Mouse (Mus musculus): ENCODE measurements around the gene Akap10. TPM values are rescaled to one million over a fixed set of nuclear protein-coding genes. Genes with fewer than 3 reads are reported as not detected.

Gene Akap10
- total RNA-seq, 2 experiments from 2014 or later = 16.4 to 17.4 TPM

DNA sequence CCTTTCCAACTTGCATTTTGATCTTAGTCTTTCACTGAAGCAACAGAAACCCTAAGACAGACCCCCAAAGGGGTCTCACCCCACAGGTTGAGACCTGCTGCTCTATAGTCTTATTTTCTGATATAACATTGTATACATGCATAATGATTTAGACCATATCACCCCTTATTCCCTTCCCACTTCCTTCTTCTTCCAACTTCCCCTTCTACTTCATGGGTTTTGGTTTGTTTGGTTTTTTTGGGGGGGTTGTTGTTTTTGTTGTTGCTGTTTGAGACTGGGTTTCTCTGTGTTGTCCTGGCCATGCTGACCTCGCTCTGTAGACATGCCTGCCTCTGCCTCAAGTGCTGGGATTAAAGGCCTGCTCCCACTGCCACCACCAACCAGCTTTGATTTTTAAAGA lies 90.9 kb downstream of the Akap10 start:
- DNase-seq (ENCODE audit: low spot score in 2 of 2) = no peak

Other genes starting within 250 kb of the Akap10 start
- under 1 TPM; 0.34 to 0.36 TPM for gene Fam83g, start 246.2 kb downstream of the Akap10 start, total RNA-seq (2021)
- not detected for gene Slc5a10, start 209.4 kb downstream of the Akap10 start, total RNA-seq (2021)
- 10 to 100 TPM; 12.2 to 12.9 TPM for gene Prpsap2, start 168.2 kb downstream of the Akap10 start, total RNA-seq (2021)
- gene Ulk2, start 75.2 kb downstream of the Akap10 start, total RNA-seq (2021) = 10 to 100 TPM; 45.1 to 45.8 TPM
- 10 to 100 TPM in 1 of 2 experiments, 1 to 10 TPM in 1; 9.8 to 12.1 TPM for gene Specc1, start 26.5 kb upstream of the Akap10 start, total RNA-seq (2021)